Mouse (Mus musculus): ENCODE data around the gene Ttyh3.
"Not testable (repeated sequence)": the region's sequence is repeated elsewhere in the genome, so short reads cannot be mapped to it uniquely, and the experiment has no call there.

Gene Ttyh3

DNA sequence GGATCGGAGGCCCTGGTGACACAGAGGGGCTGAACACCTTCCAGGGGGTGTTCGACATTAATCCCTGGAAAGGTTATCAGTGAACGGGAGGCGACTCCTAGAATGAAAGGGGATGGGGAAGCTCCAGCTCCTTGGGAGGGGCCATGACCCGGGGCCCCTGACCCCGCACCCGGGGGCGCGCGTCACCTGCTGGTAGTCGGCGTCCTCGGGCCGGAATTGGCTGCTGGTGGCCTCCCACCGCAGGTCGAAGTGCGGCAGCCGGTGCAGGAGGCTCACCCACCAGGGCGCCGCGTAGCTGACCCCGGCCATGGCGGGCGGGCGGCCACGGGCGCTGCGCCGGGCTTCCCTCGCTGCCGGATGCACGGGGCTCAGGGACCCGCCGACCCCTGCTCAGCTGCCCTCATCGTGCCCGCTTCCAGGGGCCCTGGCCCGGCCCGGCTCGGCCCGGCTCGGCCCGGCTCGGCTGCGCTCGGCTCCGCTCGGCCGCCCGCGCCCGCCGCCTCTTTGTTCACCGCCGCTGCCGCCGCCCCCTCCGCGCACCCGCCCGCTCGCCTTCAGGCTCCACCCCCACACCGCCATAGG is at the start of gene Ttyh3:
TSS of gene Ttyh3 (minus strand) at position 513 of the 582 bp plus-strand sequence.
- no peak for DNase-seq

DNA sequence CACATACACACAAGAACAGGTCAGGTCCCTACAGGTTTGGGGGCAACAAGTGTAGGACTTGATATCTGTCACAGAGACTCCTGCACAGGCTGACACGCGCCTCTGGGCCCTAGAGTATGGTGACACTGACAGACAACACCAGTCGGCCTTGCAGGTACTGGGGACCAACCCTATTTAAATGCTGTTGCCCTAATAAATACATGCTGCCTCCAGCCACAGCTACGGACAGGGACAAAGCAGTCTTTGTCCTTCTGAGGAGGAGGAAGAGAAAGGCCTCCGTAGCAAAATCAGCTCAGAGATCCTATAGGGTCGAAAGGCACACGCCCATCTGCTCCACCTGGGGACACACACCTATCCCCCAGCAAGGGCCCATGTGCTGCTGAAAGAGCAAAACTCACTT is 47.2 kb upstream of the Ttyh3 start:
- no peak for DNase-seq

DNA sequence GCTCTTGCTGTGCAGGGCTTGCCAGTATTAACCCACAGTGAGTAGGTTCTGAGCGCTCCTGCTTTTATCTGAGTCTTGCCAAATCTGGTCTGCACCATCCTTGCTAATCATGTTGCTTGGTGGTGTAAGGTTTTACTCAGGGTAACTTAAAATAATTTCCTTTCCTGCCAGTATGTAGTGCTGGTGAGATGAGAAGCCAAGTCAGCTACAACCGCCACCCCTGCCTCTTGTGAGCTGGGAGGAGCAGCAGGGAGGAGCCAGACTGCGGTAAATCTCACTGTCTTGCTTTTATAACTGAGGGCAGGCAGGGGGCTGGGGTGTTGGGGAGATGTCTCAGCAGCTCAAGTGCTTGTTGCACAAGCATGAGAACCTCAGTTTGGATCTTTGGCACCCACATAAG is 39.6 kb upstream of the Ttyh3 start:
- peak; percentile 57 for DNase-seq

DNA sequence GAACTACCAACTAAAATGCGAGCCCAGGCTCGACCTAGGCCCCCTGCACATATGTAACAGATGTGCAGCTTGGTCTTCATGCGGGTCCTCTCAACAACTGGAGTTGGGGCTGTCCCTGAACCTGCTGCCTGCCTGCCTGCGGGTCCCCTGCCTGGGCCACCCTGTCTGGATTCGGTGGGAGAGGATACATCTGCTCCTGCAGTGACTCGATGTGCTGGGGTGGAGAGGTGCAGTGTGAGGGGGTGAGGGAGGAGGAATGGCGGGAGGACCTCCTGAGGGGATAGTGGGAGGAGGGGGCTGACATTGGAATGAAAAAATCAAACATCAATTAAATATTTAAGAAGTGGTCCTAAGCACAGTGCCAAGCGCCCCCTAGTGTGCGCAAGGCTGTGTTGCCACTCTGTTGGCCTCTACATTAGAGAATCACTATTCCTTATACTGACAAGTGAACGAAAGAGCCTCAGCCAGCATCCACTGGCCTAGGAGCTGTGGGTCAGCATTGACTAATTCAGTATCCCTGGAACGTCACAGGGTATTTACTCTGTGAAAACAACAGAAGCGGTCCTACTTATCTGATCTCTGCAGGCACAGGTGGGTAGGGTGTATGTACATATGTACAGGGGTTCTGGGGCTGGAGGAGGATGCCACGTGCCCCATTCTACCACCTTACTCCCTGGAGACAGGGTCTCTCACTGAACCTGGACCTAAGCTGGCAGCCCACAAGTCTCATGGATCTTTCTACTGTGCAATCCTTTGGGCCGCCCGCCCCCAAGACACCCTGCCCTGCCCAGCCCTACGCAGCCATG is 35.7 kb upstream of the Ttyh3 start:
- DNase-seq: no peak

DNA sequence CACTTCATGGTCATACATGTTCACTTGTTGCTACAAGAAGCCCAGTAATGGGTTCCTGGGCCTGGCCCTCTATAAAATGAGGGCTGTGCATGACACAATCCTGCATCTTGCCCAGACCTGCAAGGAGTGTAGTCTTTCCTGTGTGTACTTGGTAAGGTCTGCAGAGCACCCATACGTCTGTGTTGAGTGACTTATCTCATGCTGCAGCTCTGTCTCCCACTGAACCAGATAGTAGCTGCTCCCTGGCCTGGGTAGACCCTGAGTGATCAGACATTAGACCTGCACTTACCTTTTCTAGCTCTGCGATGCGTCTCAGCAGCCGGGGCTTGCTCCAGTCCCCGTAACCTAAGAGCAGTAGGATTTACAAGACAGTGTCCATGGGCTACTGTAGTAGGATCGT is 33.3 kb upstream of the Ttyh3 start:
- DNase-seq: no peak

DNA sequence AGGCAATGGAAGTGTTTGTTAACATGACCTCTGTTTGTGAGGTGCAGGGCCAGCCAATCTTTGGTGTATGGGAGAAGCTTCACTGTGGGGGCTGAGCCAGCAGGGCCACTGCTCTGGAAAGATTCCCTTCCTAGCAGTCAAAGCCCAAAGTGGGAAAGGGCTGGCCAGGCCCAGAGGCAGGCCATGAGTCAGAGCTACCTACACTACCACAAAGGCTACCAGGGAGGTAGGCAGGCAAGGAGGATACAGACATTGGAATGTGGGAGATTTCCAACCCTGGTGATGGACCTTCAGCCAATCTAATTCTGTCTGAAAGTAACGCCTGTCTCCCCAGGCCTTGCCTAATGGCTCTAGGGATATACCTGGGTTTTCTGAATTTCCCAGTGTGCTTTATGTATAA is 32.1 kb upstream of the Ttyh3 start:
- no peak for DNase-seq

DNA sequence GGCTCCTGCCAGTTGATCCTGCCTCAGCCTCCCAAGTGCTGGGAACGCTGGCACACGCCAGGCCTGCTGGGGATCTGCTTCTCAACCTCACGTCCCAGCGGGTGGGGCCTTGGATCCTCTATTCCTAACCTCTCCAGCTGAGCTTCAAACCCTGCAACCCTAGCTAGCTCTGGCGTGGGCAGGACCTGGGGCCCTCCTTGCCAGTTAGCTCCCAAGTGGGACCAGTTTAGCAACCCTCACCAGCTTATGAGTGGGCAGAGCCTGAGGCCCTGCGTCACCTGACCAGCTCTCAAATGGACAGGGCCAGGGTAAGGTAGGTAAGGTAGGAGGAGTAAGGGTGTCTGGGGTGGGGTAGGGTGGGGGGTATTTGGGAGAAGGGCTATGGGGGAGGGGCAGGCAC is 31.2 kb upstream of the Ttyh3 start:
- DNase-seq: no peak

DNA sequence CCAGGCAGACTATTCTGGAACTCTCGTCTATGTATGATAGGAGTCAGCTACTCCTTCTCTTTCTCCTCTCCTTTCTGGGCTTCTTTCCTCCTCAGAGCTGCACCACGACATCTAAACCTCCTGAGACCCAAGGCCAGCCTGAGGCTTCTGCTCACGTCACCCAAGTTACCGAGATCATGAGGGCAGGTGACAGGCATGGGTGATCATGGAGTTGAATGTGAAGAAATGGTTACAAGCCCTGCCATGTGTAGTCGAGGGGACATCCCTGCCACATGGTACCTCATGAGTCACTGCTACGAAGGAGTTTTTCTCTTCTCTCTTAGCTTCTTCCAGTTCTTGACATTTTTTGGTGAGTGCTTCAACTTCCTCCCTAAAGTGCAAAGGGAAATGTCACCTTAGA is 28.3 kb upstream of the Ttyh3 start:
- no peak for DNase-seq

DNA sequence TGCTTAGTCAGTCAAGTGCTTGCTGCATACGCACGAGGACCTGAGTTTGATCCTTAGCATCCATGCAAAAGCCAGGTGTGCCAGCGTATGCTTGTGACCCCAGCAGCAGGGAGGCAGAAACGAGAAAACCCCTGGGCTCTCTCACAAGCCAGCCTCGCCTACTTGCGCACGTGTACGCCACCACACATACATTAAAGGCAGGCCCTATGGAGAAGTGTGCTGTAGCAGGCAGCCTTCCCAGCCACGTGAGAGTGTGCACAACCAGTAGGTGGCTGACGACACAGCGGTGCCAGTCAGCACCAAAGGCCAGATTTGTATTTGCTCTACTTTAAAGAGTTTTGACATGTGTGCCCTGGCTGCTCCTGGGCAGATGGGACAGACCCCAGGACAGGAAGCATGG is 26.8 kb upstream of the Ttyh3 start:
- peak; percentile 55 for DNase-seq

DNA sequence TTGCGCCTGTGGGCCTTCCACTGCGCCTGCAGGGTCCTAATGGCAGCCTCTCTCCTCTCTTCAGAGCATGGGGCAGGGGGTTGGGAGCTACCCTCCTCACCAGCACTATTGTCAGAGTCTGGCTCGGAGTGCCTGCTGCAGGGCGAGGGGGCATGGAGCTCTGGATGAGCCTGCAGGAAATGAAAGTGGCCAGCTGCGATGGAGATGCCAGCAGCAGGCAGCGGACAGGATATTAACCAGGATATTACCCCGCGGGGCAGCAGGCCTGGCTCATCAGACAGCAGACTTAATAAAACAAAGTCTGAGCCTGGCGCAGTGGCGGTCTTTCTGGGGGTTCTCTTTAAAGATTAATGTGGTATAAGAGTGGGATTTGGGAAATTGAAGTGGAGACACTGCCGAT is 26.2 kb upstream of the Ttyh3 start:
- no peak for DNase-seq

DNA sequence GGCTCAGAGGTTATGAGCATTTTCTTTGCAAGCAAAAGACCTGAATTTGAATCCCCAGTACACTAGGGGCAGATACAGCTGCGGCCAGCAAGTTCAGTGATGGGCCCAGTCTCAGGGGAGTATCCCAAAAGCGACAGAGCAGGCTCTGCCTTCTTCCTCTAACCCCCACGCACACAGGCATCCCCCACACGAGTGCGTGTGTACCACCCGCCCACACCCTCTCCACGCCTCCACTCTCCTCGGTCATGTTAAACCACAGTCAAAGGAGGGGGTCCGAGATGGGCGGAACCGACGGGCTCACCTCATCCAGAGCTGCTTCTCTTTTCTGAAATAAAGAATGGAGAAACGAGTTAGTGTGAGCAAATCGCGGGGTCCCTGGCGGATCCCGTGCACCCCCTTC is 25.2 kb upstream of the Ttyh3 start:
- DNase-seq: no peak

DNA sequence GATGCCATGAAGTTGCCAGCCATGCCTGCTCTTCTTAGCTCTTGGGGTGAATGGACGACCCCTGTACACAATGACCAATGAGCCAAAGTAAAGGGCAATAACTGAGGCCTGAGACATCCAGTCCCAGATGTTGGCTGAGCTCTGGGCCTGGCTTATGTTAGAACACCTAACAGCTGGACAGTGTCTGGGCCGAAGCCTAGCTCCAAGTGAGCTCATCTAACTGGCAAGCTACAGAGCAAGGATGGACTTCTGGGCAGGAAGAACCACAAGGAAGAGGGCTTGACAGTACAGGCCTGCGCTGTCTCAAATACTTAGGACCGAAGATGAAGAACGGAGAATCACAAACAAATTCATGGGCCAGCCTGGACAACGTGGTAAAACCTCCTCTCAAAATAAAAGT is 23.8 kb upstream of the Ttyh3 start:
- DNase-seq: not testable (repeated sequence)

DNA sequence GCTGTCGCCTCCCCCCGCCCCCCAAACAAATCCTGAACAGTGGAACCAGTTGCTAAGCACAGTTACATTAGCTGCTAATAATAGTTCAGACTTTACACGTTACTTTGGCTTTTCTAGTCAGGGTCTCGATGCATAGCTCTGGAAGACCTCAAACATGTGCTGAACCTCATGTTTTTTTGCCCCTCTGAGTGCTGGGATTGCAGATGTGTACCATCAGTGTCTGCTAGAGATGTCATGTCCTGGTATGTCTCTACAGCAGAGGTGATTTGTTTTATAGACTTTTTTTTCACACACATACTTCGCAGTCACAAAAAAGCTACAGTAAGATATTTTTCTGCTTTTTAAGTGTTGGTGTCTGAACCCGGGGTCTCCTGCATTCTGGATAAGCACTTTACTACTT is 23.3 kb upstream of the Ttyh3 start:
- DNase-seq: no peak

DNA sequence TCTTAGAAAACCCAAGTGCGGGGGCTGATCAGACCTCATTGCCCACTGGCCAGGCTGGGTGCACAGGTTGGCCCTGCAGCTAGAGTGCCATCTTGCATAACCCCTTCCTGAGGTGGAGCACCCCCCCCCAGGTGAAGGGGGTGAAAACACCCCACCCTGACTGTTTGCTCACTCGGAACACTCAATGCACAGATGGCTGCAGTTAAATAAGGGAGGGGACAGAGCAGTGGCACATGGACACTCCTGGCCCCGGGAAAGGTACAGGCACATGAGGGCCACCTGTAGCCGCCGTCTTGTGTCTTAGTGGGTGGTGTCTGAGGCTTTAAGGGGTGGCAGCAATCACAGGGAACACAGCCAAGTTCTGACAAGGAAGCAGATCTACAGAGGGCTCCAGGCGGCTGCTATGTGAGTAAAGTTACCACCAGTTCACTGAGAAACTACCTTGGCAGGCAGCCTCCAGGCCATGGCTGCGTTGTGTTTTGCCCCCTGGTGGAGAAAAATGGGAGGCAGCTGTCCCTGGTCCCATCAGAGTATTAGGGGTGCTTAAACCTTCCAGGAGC is 14.9 kb upstream of the Ttyh3 start:
- DNase-seq: peak; percentile 49

DNA sequence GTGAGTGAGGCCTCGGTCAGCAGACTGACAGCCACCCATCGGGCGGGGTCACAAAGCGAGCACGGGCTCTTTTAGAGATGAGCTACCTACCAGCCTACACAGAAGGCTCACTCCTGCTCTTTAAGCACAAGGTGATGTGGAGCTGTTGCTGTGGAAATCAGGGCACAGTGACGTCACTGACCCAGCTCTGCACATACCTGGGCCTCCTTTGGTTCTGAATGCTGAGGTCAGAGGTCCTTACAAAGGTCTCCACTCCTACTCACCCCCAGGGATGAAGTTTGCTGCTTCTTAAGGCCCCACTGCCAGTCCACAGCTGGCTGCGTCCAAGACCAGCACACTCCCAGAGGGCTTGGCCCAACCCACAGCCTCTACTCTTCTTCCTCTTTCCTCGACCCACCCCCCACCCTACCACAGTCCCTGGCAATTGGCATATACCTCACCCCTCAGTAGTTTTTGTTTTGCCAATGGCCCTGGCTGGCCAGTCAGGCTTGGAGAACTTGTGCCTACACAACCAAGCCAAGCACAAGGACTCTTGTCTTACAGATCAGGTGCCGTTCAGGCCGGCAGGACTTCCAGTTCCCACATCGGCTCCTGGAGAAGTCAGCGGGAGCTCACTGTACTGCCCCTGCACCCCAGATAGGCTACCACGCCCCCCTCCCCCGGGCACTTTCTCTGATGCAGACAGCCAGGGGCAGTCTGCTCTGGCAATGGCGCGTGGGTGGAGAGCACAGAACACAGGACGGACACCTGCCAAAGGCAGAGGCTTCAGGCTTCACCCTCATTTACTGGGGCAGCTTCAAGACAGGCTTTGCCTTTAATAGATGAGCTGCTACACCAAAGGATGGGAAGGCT is 14.1 kb upstream of the Ttyh3 start:
- DNase-seq: peak; percentile 58

DNA sequence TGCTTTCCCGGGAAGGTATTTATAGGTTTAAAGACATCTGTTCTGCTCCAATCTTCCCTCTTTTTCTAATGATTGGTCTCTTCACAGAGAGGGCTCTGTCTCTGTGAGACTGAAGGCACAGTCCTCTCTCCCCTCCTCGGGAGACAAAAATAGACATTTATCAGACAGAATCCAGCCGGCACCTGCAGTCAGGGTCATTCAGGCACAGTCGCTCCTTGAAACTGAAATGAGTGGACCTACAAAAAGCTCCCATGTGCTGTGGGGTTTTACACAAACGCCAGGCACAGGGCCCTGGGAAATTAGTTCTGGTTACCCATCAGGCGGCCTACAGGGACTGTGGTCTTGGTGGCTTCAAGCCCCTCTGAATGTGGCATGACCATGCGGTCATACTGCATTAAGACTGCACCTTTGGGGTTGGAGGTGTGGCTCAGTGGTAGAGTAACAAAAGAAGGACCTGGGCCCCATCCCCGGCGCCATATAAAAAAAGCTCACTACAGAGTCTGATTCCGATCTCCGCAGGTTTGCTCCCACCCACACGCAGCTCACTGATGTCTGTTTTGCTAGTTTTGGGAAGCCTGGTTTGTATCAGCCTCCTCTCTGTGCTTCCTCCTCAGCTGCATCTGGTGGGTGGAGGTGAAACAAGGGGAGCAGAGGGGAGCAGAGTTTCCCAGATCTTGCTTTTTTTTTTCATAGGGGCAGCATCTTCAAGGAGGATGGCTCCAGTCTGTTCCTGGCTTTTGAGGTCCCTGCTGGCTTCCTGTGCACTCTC is 13.2 kb upstream of the Ttyh3 start:
- DNase-seq: peak; percentile 80

DNA sequence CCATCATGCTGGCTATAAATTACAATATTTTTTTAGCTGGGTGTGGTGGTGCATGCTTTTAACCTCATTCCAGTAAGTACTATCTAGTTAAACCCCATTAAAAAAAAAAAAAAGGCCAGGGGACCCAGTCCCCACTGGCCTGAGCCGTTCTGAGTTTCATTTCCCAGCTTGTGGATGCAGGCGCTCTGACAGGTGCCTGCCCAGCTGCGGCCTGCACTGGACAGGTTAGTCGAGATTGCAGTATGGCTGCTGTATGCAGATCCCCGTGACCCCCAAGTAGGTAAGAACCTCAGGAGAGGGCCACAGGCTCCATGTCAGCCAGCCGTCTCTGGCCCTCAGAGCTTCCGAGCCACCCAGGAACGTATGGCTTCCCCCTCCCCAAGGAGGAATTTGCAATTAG is 12.6 kb upstream of the Ttyh3 start:
- no peak for DNase-seq

DNA sequence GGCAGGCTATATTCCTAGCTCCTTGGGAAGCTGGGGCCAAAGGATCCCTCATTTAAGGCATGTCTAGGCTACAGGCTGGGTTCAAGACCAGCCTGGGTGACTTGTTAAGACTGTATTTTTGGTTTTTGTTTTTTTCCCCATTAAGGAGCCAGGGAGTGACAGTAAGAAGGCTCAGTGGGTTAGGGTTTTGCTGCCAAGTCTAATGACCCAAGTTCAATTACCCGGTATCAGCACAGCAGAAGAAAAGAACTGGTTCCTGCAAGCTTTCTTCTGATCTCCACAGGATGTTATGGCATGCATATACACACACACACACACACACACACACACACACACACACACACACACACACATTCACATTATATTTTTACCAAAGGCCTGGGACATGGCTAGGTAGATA is 11.6 kb upstream of the Ttyh3 start:
- no peak for DNase-seq

DNA sequence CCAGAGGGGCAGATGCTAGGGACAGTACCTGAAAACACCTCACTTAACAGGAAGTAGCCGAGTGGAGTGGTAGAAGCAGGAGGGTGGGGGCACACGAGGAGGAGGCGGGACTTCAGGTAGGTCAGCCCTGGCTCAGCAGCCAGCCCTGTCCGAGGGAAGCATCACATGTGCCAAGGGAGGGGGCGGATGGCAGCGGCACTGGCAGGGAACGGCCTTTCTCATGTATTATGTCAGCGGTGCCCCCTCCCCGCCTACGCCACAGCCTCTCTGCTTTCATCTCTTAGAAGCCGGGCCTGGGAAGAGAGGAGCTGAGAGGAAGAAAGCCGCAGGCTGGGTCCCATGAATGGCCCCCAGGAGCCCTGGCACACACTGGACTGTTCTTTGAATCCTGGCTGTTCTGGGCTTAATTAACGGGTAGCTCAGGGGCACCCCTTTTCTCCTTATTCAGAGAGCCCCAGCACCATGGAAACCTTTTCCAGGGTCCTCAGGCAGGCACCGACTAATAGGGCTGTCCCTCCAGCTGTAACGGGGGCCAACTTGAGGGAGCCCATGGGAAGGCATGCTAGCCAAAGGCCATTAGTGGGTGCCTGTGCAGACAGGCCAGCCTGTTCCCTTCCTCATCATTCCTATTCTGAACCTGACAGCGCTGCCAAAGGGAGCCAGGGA is 10.9 kb upstream of the Ttyh3 start:
- peak; percentile 83 for DNase-seq

DNA sequence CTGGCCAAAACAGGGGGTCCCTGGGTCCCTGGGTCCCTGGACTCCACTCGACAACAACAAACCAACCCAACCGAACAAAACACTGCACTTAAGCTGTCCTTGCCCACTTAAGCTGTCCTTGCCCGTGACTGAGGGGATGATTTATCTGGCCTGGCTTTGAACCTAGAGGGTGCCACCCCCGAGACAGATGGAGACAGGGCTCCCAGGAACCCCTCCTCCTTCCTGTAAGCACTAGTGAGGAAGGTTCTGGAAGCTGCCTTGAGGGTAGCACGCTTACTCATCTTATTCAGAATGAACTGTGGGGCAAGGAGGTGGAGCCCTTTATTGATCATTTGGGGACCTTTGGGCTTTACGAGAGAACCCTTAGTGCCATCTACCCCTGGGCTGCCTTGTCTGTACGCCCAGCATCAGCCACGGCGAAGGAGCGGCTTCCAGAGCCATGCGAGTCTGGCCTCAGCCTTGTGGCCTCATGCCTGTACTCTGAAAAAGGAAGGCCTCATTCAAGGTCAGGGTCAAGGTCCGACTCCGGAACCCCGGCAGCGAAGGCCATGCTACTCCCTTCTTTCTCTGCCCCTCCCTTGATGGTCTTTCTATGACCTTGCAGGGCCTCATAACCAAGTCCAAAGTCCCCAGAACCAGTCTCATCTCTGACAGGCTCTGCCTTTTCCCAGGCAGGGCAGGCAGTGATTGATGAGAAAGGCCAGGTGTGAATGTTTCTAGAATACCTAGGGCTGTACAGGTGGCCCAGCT is 5.4 kb upstream of the Ttyh3 start:
- no peak for DNase-seq

DNA sequence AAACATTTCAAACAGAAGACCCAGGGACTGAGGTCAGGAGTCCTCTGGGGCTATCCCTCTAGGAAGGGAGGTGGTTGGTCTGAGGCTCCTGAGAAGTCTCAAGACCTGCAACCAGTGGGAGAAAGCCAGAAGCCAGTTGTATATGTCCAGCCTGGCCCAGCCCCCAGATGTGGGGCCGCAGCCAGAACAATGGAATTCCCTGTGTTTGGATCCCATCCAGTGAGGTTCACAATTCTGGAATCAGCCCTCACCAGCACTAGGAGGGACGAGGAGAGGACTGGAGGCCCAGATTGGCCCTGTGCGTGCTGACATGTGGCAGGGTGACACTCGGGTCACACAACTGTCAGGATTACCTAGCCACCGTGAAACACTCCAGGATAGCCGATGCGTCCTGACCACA is 3.8 kb upstream of the Ttyh3 start:
- DNase-seq: no peak
